Mouse (Mus musculus) embryonic facial prominence, embryonic 13.5 days (tissue): Measurements from ENCODE around the gene Gm21783. TPM values are rescaled to one million over a fixed set of nuclear protein-coding genes. Genes with fewer than 3 reads are reported as not detected.
"Not testable (repeated sequence)": the region's sequence is repeated elsewhere in the genome, so short reads cannot be mapped to it uniquely, and the experiment has no call there.

ENCODE experiments used
- ATAC-seq: fragments of 200-750 bp; cut with Nextera tagmentation; 2 replicates; pipeline ENCODE4 v1.8.0; 2017; ENCODE audit warnings: low read depth; ENCODE audit not compliant: insufficient number of reproducible peaks, insufficient read depth, low FRiP score, low TSS enrichment
- H3K27ac ChIP-seq: fragments of 300-500 bp; sonication (generic); 2 replicates; pipeline ENCODE4 v1.5.1; 2015; ENCODE audit warnings: moderate library complexity, mild to moderate bottlenecking, inconsistent platforms
- H3K27me3 ChIP-seq: fragments of 300-500 bp; sonication (generic); 2 replicates; pipeline ENCODE4 v1.6.1; 2015; ENCODE audit warnings: mild to moderate bottlenecking, inconsistent platforms
- H3K36me3 ChIP-seq: fragments of 300-500 bp; sonication (generic); 2 replicates; pipeline ENCODE4 v1.6.1; 2015; ENCODE audit warnings: mild to moderate bottlenecking, inconsistent platforms
- H3K4me1 ChIP-seq: fragments of 300-500 bp; sonication (generic); 2 replicates; pipeline ENCODE4 v1.6.1; 2015; ENCODE audit warnings: inconsistent platforms
- H3K4me2 ChIP-seq: fragments of 300-500 bp; sonication (generic); 2 replicates; pipeline ENCODE4 v1.6.1; 2015; ENCODE audit warnings: moderate library complexity, mild to moderate bottlenecking, inconsistent platforms
- H3K4me3 ChIP-seq: fragments of 300-500 bp; sonication (generic); 2 replicates; pipeline ENCODE4 v1.5.1; 2015; ENCODE audit warnings: mild to moderate bottlenecking, inconsistent platforms
- H3K9ac ChIP-seq: fragments of 300-500 bp; sonication (generic); 2 replicates; pipeline ENCODE4 v1.6.1; 2015; ENCODE audit warnings: mild to moderate bottlenecking, inconsistent platforms
- H3K9me3 ChIP-seq: fragments of 300-500 bp; sonication (generic); 2 replicates; pipeline ENCODE4 v1.6.1; 2016; ENCODE audit warnings: inconsistent platforms
- WGBS: fragments of 180-500 bp; shearing (Covaris S2); methylation state at CpG from one replicate; pipeline ENCODE4 v1.1.7; 2015; ENCODE audit warnings: mixed read lengths; 5-methylcytosine and 5-hydroxymethylcytosine counted together
- polyA plus RNA-seq: library from polyadenylated mRNA; unstranded; fragments of >200 nt; fragmentation: Nextera tagmentation; extraction: Ambion mirVana; gene quantifications from 2 replicates; pipeline ENCODE4 v1.2.1, GENCODE M21; 2015

Gene Gm21783
- polyA plus RNA-seq: not detected in 2 replicates

GRCm38 (mm10) chrY:44981163-44981562, at the start of gene Gm21783:
Gene Gm21783, minus strand, starts transcription at chrY:44981263.
- not testable (repeated sequence) for H3K4me1 ChIP-seq, H3K4me2 ChIP-seq, H3K9me3 ChIP-seq, H3K27ac ChIP-seq, H3K36me3 ChIP-seq, H3K27me3 ChIP-seq, H3K4me3 ChIP-seq, H3K9ac ChIP-seq, ATAC-seq
- WGBS: no CpG with 5 or more reads among the region's 1 CpGs
